Mouse (Mus musculus) kidney, embryonic 16.5 days (tissue): Measurements from ENCODE around the gene Btbd35f25. TPM values are rescaled to one million over a fixed set of nuclear protein-coding genes. Genes with fewer than 3 reads are reported as not detected.
"Not testable (repeated sequence)": the region's sequence is repeated elsewhere in the genome, so short reads cannot be mapped to it uniquely, and the experiment has no call there.

Experiments used
- ATAC-seq: fragments of 200-750 bp; cut with Nextera tagmentation; 2 replicates; pipeline ENCODE4 v1.8.0; 2017; ENCODE audit warnings: moderate TSS enrichment; ENCODE audit not compliant: low FRiP score, low TSS enrichment
- H3K27ac ChIP-seq: fragments of 300-500 bp; sonication (generic); 2 replicates; pipeline ENCODE4 v1.5.1; 2014; ENCODE audit warnings: low read length
- H3K27me3 ChIP-seq: fragments of 300-500 bp; sonication (generic); 2 replicates; pipeline ENCODE4 v1.6.1; 2014; ENCODE audit warnings: low read length, control low read depth, mixed read lengths; ENCODE audit not compliant: insufficient read depth
- H3K36me3 ChIP-seq: fragments of 300-500 bp; sonication (generic); 2 replicates; pipeline ENCODE4 v1.6.1; 2014; ENCODE audit warnings: low read length, control low read depth, mixed read lengths; ENCODE audit not compliant: insufficient read depth
- H3K4me1 ChIP-seq: fragments of 300-500 bp; sonication (generic); 2 replicates; pipeline ENCODE4 v1.6.1; 2014; ENCODE audit warnings: low read length, control low read depth, mixed read lengths; ENCODE audit not compliant: insufficient read depth
- H3K4me2 ChIP-seq: fragments of 300-500 bp; sonication (generic); replicated peaks from 2 replicates; pipeline ENCODE4 v1.6.1; 2014; ENCODE audit warnings: low read depth, low read length
- H3K4me3 ChIP-seq: fragments of 300-500 bp; sonication (generic); 2 replicates; pipeline ENCODE4 v1.5.1; 2014; ENCODE audit warnings: mild to moderate bottlenecking, low read length
- H3K9ac ChIP-seq: fragments of 300-500 bp; sonication (generic); replicated peaks from 2 replicates; pipeline ENCODE4 v1.6.1; 2014; ENCODE audit warnings: low read length
- H3K9me3 ChIP-seq: fragments of 300-500 bp; sonication (generic); 2 replicates; pipeline ENCODE4 v1.6.1; 2016; ENCODE audit warnings: low read length, control low read depth
- WGBS: fragments of 180-500 bp; shearing (Covaris S2); extraction: QIAGEN DNeasy Blood & Tissue Kit; methylation state at CpG from one replicate; pipeline ENCODE4 v1.1.7; 2014; 5-methylcytosine and 5-hydroxymethylcytosine counted together
- polyA plus RNA-seq: library from polyadenylated mRNA; unstranded; fragments of >200 nt; fragmentation: Nextera tagmentation; extraction: Ambion mirVana; gene quantifications from 2 replicates; pipeline ENCODE4 v1.2.1, GENCODE M21; 2015

Gene Btbd35f25
- polyA plus RNA-seq, result not detected in 2 replicates

DNA sequence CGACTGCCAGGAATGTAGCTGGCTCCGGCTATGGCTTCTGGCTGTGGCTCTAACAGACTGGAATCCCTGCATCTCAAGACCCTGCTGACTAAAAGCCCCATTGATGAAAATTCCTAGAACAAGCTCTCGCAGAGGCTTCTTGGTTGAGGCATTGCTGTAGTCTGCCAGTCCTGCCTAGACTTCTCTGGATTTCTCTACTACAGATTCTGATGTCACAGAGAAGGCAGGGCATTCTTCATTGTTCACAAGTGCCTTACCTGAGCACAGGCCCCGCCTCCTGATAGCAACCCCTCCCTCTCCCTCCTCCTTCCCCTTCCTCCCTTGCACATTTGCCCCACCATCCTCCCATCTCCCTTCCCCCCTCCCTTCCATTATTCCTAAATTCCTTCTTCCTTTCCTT lies at the start of gene Btbd35f25:
Gene Btbd35f25 (minus strand): TSS at position 101 of the 400 bp plus-strand sequence.
- not testable (repeated sequence) for H3K4me1 ChIP-seq, H3K9me3 ChIP-seq, H3K4me2 ChIP-seq, H3K27ac ChIP-seq, H3K9ac ChIP-seq, H3K4me3 ChIP-seq, H3K27me3 ChIP-seq, ATAC-seq, H3K36me3 ChIP-seq
- 76% methylated on average over 3 of the region's 4 CpGs for WGBS

DNA sequence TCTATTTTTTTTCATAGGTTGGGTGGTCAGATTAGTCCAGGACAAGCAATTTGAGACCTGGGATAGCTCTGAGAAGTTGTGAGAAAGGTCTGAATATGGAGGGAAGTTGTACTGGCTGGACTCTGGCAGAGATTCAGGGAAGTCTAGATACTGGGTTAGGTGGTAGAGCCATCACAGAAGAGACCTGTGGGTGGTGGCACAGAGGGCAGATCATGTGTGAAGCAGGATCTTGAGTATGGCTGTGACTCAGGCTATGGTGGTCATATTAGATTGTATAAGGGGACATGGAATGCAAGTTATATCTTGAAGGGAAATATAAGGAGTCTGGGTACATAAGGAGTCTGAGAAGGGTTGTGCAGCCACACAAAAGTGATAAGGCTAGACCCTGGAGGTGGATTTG lies 49.3 kb upstream of the Btbd35f25 start:
- ATAC-seq, result no peak
- Histone ChIP-seq H3K27ac (no peak overlapping the region), H3K4me2 (no peak overlapping the region), H3K27me3 (no peaks in the 10 kb centered on the region), H3K4me1 (no peaks in the 10 kb centered on the region), H3K9me3 (peaks cover 86% of the 10 kb centered on the region), H3K36me3 (no peaks in the 10 kb centered on the region), H3K4me3 (no peak overlapping the region), H3K9ac (no peak overlapping the region)

DNA sequence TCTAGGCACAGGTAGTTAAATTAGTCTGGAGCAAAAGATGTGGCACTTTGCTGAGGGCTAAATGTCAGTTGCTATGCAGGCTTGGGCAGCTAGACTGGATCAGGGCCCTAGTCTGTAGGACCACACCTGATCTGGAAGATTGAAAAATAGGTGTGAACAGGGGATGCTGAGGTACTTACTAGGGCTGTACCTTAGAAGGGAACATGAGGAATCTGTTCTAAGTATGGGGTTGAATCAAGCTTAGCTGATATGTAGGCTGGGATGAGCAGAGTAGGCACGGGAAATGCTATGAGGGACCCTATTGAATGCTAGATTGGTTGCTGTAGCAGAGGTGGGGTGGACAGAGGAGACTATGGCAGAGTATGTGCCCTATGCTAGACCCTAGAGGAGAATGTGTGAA lies 47.0 kb upstream of the Btbd35f25 start:
- Histone ChIP-seq H3K27me3 (no peaks in the 10 kb centered on the region), H3K36me3 (no peaks in the 10 kb centered on the region), H3K4me2 (no peak overlapping the region), H3K9ac (no peak overlapping the region), H3K4me1 (no peaks in the 10 kb centered on the region), H3K4me3 (no peak overlapping the region), H3K9me3 (peaks cover 86% of the 10 kb centered on the region), H3K27ac (no peak overlapping the region)
- 88% methylated on average over 1 of the region's 1 CpGs for WGBS
- ATAC-seq, result no peak

DNA sequence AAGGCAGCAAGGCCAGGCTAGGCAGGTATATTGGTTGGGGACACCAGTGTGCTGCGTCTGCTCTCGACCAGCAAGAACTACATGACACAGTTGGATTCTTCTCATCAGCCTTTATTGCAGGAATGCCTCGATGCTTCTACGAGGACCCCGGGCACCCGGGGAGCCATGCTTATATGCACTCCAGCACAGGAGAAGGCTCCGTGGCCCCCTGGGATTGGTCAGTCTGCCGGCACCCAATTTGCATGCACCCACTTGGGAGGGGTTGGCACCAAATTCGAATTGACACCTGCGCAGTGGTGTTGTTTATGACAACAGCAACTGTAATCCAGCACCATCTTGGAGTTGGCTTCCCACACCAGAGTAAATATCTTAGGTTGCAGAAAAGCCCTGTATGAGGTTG lies 28.1 kb upstream of the Btbd35f25 start:
- peaks cover 27% of the 10 kb centered on the region for H3K9me3 ChIP-seq

DNA sequence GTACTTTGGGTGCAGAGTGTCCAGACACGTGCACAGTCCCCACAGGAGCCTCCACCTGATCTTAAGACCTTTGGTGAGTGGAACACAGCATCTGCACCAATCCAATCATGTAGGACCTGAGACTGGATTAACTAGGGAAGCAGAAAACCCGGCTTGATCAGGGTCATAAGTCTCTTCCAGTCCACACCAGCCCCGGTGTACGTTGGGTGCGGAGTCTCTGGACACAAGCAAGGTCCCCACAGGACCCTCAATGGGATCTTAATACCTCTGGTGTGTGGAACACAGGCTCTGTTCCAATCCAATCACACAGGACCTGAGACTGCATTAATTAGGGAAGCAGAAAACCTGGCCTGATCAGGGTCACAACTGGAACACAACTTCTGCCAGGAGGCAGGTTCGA lies 20.0 kb upstream of the Btbd35f25 start:
- no peak overlapping the region for H3K4me2 ChIP-seq
- no peaks in the 10 kb centered on the region for H3K36me3 ChIP-seq
- H3K9me3 ChIP-seq, result peaks cover 20% of the 10 kb centered on the region
- H3K9ac ChIP-seq, result no peak overlapping the region
- H3K27me3 ChIP-seq, result no peaks in the 10 kb centered on the region
- 74% methylated on average over 6 of the region's 6 CpGs for WGBS
- ATAC-seq, result no peak
- no peaks in the 10 kb centered on the region for H3K4me1 ChIP-seq
- H3K4me3 ChIP-seq, result no peak overlapping the region
- H3K27ac ChIP-seq, result no peak overlapping the region

More for the DNA sequence above, 28.1 kb upstream of the Btbd35f25 start:
- Histone ChIP-seq H3K4me1 (no peaks in the 10 kb centered on the region), H3K4me2 (no peak overlapping the region), H3K4me3 (no peak overlapping the region), H3K36me3 (no peaks in the 10 kb centered on the region), H3K27me3 (no peaks in the 10 kb centered on the region), H3K9ac (no peak overlapping the region), H3K27ac (no peak overlapping the region)
- no peak for ATAC-seq
- 87% methylated on average over 10 of the region's 10 CpGs for WGBS

Other genes starting within 250 kb of the Btbd35f25 start
- gene Gm21883, start 142.9 kb downstream of the Btbd35f25 start, polyA plus RNA-seq, result not detected in 2 replicates
- gene Spin2e, start 98.2 kb downstream of the Btbd35f25 start, polyA plus RNA-seq, result not detected in 2 replicates
- not detected in 2 replicates for gene Gm21637, start 244.9 kb upstream of the Btbd35f25 start, polyA plus RNA-seq